Mouse (Mus musculus): ENCODE measurements around the gene Iars.
"Not testable (repeated sequence)": the region's sequence is repeated elsewhere in the genome, so short reads cannot be mapped to it uniquely, and the experiment has no call there.

Gene Iars

DNA sequence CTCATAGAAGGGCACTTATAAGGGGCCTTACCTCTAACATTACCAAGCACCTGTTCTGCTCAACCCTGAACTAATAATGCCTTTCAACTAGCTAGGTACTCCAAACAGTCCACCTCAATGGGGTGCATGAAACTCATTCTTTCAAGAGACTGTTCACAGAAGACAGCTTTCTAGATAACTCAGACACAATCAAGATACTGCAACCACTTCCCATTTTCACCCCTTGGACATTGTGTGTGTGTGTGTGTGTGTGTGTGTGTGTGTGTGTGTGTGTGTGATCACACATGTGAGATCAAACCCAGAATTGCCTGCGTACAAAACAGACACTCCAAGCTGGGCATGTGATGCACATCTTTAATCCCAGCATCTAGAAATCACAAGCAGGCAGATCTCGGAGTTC, 56.1 kb downstream of the Iars start:
- DNase-seq, result no peak

DNA sequence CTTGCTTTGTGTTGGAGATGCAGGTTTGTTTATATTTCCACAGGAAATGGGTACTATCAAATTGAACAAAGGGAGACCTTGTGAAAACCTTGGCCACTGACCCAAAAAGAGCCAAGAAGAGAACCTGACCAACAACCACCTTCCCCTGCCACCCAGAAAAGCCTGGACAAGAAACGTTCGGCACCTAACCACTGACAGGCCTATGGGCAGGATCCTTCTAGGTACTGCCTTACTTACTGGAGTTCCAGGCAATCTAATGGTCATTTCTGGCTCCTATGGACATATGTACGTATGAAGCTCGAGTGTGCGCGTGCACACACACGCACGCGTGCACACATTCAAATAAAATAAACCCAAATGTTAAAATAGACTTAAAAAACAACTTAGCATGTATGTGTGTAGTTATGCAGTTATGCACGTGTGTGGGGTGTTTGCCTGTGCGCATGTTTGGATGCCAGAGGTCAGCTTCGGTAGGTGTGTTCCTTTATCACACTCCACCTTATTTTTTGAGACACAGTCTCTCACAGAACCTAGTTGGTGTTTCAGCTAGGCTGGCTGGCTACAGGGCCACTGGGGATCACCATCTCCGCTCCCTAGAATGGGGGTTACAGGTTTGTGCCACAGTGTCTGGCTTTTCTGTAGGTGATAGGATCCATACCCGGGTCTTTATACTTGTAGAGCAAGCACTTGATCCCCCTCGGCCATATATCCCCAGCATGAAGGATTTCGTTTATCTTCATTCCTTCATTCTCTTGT, 59.6 kb downstream of the Iars start:
- no peak for DNase-seq

DNA sequence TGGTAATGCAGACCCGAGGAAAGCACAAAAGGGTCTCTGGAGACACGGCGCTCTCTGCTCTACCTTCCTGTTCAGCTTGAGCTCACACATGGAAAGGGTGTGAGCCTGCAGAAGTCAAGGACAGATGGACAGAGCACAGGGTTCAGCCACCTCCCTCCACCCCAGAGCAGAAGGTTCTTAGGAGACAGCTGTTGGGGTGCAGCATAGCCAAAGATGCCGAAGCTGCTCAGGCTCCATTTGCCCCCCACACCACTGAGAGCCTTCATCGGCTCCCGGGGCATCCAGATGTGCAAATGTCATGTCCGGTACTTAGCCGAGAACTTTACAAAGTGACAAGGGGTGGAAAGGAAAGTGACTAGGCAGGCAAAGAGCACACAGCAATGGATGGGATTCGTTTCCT, 74.7 kb downstream of the Iars start:
- no peak for DNase-seq

DNA sequence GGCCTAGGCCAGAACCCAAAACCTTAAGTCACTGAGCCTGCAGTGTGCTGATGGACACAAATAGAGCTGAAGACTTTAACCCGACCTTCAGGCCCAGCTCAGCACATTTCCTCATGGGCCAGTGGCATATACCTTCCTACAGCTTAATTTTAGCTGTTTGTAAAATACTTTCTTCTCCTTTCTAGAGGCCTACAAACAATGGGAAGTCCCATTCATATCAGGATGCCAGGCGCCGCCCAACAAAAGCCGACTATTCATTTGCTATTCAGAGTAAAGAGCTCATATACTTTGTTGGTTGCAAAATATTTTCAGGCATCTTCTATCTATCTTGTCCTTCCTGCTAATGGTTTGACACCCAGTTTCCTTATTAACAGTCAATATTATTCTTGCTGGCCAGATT, 76.1 kb downstream of the Iars start:
- no peak for DNase-seq

DNA sequence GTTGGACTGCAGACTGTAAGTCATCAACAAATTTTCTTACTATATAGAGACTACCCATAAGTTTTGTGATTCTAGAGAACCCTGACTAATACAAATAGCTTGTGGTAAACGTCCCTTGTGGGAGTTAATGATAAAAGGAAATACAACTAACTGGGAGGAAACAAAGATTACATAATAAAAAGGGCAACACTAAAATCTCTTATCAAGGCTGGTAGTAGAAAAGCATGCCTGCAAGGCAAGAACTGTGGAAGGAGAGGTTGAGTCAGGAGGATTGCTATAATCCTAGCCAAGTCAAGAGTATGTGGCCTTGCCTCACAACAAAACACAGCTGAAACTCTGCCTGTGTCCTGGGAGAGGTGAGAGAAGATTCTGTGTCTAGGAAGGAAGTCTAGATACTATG, 78.8 kb downstream of the Iars start:
- DNase-seq, result no peak

DNA sequence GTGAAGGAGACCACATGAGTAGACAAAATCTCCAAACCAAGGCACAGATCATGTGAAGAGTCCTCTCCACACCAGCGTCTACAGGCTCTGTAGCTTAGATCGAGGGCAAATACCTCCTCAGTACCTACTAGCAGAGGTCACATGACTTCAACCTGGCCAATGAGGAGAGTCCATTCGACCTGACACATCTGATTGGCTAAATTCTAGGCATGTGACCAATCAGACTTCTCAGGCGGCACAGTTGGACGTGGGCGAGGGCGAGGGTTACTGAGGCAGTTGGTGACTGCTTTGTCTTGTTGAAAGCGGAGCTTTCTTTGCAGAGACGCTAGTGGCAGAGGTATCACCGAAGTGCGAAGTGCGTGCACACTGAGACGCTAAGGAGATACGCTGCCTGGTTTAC, 80.3 kb downstream of the Iars start:
- DNase-seq, result no peak

DNA sequence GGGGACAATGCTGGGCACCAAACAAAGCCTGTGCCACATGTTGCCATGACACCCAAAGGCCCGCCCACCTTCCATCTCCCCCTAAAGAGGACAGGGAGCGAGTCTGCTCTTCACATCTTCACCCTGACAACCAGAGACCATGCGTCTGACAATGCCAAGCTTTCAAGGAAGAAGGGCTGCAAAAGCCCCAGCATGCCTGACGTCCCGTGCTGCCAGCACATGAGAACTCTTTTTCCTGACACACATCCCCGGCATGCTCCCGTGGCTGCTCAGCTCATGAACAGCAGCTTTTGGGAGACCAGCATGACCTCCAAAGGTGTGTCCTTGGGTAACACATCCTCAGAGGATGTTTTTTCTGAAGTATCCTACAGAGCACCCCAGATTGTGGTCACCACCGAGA, 83.4 kb downstream of the Iars start:
- no peak for DNase-seq

DNA sequence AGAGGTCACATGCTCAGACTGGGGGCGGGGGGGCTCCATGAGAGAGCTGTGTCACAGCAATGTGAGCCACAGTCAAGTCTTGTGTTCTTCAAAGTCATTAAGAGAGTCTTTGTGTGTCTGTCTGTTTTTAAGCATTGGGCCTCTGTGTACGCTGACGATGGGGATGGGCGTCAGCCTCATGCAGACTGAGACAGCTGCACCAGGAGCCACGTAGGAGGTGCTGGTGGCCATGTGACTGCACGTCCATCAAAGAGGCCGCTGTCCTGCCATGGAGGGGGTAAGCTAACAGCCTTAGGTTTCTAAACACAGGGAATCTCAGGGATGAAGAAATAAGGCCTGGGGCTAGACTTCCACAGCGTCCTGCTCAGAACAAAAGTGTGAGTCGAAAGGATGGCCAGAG, 84.4 kb downstream of the Iars start:
- no peak for DNase-seq

DNA sequence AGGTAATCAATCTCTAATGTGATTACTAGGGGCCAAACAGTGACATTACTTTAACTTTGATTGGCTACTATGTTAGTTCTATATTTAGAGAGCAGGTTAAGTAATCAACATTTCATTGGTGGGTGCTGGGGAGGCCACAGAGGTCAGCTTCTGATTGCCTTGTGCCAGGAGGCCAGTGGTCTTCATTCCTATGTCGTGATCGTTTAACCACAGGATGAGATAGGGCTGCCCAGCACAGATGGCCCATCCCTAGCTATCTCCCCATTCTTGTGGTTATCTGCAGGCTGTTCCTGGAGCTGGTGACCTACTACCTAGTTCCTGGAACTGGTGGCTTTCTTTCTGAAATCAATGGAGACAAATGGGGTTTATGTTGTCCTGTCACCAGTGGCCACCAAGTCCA, 86.1 kb downstream of the Iars start:
- no peak for DNase-seq

DNA sequence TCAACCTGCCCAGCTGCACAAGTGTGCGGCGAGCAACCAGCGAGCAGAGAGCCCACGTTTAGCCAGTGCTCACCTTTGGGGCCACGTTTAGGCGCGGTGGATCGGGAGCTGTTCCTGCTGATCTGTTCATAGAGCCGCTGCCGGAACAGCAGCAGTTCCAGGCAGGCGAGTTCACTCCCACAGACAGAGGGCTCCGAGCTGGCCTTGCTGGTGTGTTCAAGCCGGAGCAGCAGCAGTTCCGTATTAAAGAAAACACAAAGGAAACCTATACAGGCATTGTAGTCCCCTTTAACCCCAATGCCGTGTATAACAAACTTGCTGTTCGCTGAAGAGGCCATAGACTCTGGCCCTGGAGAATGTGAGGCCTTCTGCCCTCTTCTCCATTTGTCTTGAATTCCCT, 87.2 kb downstream of the Iars start:
- DNase-seq, result no peak

DNA sequence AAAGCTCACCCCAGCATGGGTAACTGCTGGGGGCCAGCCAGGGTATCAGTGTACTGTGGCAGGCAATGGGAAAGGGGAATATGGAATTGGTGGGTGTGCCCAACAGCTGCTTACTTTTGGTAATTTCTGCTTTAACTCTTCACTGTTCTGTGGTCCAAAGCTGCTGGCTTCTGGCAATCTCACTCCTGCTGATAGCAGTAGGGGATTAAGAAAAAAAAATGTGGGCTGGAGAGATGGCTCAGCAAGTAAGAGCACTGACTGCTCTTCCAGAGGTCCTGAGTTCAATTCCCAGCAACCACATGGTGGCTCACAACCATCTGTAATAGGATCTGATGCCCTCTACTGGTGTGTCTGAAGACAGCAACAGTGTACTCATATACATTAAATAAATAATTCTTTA, 89.6 kb downstream of the Iars start:
- DNase-seq, result not testable (repeated sequence)

Measured in cerebellum, postnatal 36 days (tissue).